Mouse (Mus musculus): Measurements from ENCODE around the gene Nit1.

- TF ChIP-seq POLR2A (IDR thresholded peaks at IDR 0.05; ENCODE audit: low read depth, low read length) (no peak), CTCF (IDR thresholded peaks at IDR 0.05; ENCODE audit: extremely low read depth, insufficient read length, insufficient replicate concordance, low read depth, low read length) (no peak)
Measured at GRCm38 (mm10) chr1:171384361-171384760, 38.9 kb upstream of the Nit1 start.
